Mouse (Mus musculus): ENCODE measurements around the gene Slain1. TPM values are rescaled to one million over a fixed set of nuclear protein-coding genes. Genes with fewer than 3 reads are reported as not detected.

The Slain1 gene
- polyA plus RNA-seq, 1 experiment from 2014 or later, result 2.4 TPM

DNA sequence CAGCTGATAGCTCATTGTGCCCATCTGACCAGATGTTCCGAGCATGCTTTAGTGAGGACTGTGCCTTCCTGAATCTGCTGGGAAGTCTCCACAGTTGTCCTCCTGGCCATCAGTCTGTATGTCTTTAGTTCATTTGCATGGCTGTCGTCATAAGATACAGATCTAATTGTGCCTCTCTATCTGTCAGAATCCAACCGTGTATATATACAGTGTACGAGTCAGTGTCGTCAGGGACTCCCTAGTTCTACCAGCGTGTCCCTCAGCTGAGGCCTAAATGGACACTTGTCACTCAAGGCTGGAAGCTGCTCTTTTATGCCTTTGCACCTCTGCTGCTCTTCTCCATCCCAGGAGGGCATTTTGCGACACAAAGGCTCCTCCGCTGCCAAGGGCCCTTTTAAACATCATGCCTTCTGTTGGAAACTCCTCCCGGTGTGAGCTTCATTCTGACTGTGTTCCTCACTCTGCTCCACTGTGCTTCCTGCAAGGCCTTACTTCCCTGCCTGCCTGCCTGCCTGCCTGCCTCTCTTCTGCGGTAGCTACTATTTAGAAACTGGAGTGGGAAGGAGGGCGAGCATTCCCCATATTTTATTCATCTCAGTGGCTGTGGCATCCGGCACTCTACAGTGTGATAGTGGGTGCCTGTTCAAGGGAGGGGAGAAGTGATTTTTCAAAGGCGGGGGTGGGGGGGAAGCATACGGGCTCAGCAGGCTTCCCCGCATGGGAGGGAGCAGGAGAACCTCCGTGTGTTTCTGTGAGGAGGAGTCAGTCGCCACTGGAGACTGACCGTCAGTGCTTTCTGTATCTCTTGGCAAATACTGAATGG, 29.6 kb downstream of the Slain1 start:
- Histone ChIP-seq H3K27ac (no peak overlapping the region), H3K4me3 (peak overlapping the region; percentile 20; the same call in 1 of the 2 replicates), H3K9ac (no peak overlapping the region), H3K9me3 (no peaks in the 10 kb centered on the region), H3K36me3 (no peaks in the 10 kb centered on the region), H3K27me3 (no peaks in the 10 kb centered on the region), H3K4me1 (peaks cover 11% of the 10 kb centered on the region; the same call in 1 of the 2 replicates), H3K4me2 (peak overlapping the region; percentile 51)
- peak; percentile 40; the same call in 1 of the 2 replicates for ATAC-seq (ENCODE audit: borderline replicate concordance, extremely low read depth, low FRiP score, low TSS enrichment)
- 21% methylated on average over 18 of the region's 18 CpGs for WGBS

DNA sequence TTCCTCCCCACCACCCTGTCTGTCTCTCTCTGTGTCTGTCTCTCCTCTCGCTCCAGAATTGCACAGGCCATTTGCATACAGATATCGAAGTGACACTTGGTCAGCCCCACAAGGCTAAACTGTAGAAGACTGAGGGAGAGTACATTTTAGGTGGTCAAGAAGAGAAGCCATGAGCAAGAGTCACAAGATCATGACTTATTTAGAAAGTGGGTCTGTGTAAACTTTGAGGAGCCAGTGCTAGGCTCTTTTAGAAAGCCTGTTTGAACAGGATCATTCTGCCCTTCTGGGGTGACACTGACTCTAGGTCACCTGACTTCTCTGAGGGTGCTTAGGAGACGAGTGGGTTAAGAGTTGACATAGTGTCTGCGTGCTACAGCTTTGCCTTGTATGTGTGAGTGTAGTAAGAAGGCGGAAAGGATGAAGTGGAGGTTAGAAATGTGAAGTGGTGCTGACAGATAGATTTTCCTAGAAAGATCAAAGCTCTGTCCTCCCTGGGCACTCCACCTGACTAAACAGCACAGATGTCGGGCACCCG, 30.3 kb downstream of the Slain1 start:
- peak overlapping the region; percentile 20; the same call in 1 of the 2 replicates for H3K4me3 ChIP-seq
- H3K27ac ChIP-seq, result no peak overlapping the region
- no peak overlapping the region for H3K9ac ChIP-seq
- no peaks in the 10 kb centered on the region for H3K36me3 ChIP-seq
- 14% methylated on average over 7 of the region's 7 CpGs for WGBS
- H3K27me3 ChIP-seq, result no peaks in the 10 kb centered on the region
- H3K4me1 ChIP-seq, result peaks cover 11% of the 10 kb centered on the region; the same call in 1 of the 2 replicates
- ATAC-seq (ENCODE audit: borderline replicate concordance, extremely low read depth, low FRiP score, low TSS enrichment), result peak; percentile 84
- H3K9me3 ChIP-seq, result no peaks in the 10 kb centered on the region
- H3K4me2 ChIP-seq, result peak overlapping the region; percentile 51

DNA sequence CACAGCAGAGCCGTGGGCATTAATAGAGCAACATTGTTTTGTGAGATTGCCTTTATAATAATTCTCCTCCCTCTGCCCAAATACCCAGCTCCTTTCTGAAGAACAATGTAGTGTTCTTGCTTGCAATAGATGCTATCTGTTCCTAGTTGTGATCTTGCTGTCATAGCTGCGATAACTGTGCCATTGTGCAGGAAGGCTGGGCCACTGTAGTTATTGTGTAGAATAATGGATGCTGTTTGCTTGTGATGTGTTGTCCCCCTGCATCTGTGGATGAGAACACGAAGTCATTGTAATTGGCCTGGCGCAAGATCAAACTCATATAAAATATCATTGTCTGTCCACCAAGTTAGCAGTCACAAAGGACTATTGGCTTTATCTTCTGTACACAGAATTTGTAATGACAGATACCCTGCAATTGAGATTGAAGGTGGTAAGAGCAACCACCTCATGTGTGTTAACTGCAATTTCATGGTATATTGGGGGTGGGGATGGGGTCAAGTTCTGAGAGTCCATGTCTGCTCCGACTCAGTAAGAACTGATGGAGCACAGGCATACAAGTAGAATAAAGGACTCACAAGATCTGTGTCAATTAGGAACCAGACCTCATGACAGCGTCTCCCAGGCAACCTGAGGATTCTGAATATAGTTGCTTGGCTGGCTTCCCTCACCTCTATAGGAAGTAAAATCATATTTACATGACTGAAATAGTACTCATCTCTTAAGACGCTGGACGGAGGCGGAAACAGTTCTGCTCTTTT, 32.8 kb downstream of the Slain1 start:
- H3K36me3 ChIP-seq, result no peaks in the 10 kb centered on the region
- no peak overlapping the region for H3K4me3 ChIP-seq
- peaks cover 11% of the 10 kb centered on the region; the same call in 1 of the 2 replicates for H3K4me1 ChIP-seq
- 68% methylated on average over 9 of the region's 9 CpGs for WGBS
- no peaks in the 10 kb centered on the region for H3K9me3 ChIP-seq
- H3K4me2 ChIP-seq, result no peak overlapping the region
- no peak for ATAC-seq (ENCODE audit: borderline replicate concordance, extremely low read depth, low FRiP score, low TSS enrichment)
- no peaks in the 10 kb centered on the region for H3K27me3 ChIP-seq
- H3K9ac ChIP-seq, result no peak overlapping the region
- H3K27ac ChIP-seq, result no peak overlapping the region

GRCm38 (mm10) chr14:103686994-103687393, 37.0 kb downstream of the Slain1 start:
- H3K9ac ChIP-seq, result no peak overlapping the region
- no peak for ATAC-seq (ENCODE audit: borderline replicate concordance, extremely low read depth, low FRiP score, low TSS enrichment)
- H3K4me3 ChIP-seq, result no peak overlapping the region
- no peaks in the 10 kb centered on the region for H3K4me1 ChIP-seq
- no peak overlapping the region for H3K4me2 ChIP-seq
- no peaks in the 10 kb centered on the region for H3K27me3 ChIP-seq
- no peaks in the 10 kb centered on the region for H3K36me3 ChIP-seq
- H3K9me3 ChIP-seq, result no peaks in the 10 kb centered on the region
- 90% methylated on average over 2 of the region's 2 CpGs for WGBS
- H3K27ac ChIP-seq, result no peak overlapping the region

- WGBS, result 30% methylated on average over 1 of the region's 1 CpGs
- no peak for ATAC-seq (ENCODE audit: borderline replicate concordance, extremely low read depth, low FRiP score, low TSS enrichment)
- no peak overlapping the region for H3K4me3 ChIP-seq
These were observed 44.3 kb downstream of the Slain1 start for GRCm38 (mm10) chr14:103694295-103694694.

GRCm38 (mm10) chr14:103695620-103696019, 45.6 kb downstream of the Slain1 start:
- no peak overlapping the region for H3K9ac ChIP-seq
- ATAC-seq (ENCODE audit: borderline replicate concordance, extremely low read depth, low FRiP score, low TSS enrichment), result no peak
- H3K27me3 ChIP-seq, result no peaks in the 10 kb centered on the region
- 75% methylated on average over 3 of the region's 3 CpGs for WGBS
- H3K36me3 ChIP-seq, result no peaks in the 10 kb centered on the region
- no peak overlapping the region for H3K4me2 ChIP-seq
- H3K27ac ChIP-seq, result no peak overlapping the region
- H3K9me3 ChIP-seq, result no peaks in the 10 kb centered on the region
- H3K4me1 ChIP-seq, result no peaks in the 10 kb centered on the region
- no peak overlapping the region for H3K4me3 ChIP-seq

More at GRCm38 (mm10) chr14:103694295-103694694, 44.3 kb downstream of the Slain1 start:
- no peaks in the 10 kb centered on the region for H3K9me3 ChIP-seq
- no peak overlapping the region for H3K27ac ChIP-seq
- no peaks in the 10 kb centered on the region for H3K36me3 ChIP-seq
- H3K4me1 ChIP-seq, result no peaks in the 10 kb centered on the region
- no peaks in the 10 kb centered on the region for H3K27me3 ChIP-seq
- H3K4me2 ChIP-seq, result no peak overlapping the region
- H3K9ac ChIP-seq, result no peak overlapping the region

DNA sequence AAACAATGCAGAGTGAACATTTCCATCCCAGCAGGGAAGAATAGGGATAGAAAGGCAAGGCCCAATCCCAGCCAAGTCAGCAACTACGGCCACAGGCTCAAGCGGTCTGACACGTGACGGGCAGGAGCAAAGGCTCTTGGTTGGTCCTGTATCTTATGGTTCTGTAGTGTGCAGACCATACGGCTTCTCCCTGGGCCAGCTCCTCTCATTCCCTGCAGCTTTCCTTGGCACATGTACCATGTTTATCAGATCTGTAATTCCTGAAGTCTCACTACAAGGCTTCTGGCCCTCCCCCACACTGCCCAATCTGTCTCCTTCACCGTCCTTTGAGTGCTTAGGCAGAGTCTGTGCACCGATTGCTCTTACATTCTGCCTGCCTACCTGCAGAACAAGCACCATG, 47.1 kb downstream of the Slain1 start:
- WGBS, result 79% methylated on average over 7 of the region's 7 CpGs
- ATAC-seq (ENCODE audit: borderline replicate concordance, extremely low read depth, low FRiP score, low TSS enrichment), result no peak
- no peak overlapping the region for H3K4me3 ChIP-seq
- H3K9me3 ChIP-seq, result no peaks in the 10 kb centered on the region
- no peaks in the 10 kb centered on the region for H3K36me3 ChIP-seq
- H3K4me2 ChIP-seq, result no peak overlapping the region
- no peaks in the 10 kb centered on the region for H3K27me3 ChIP-seq
- H3K4me1 ChIP-seq, result no peaks in the 10 kb centered on the region
- no peak overlapping the region for H3K9ac ChIP-seq
- H3K27ac ChIP-seq, result no peak overlapping the region

DNA sequence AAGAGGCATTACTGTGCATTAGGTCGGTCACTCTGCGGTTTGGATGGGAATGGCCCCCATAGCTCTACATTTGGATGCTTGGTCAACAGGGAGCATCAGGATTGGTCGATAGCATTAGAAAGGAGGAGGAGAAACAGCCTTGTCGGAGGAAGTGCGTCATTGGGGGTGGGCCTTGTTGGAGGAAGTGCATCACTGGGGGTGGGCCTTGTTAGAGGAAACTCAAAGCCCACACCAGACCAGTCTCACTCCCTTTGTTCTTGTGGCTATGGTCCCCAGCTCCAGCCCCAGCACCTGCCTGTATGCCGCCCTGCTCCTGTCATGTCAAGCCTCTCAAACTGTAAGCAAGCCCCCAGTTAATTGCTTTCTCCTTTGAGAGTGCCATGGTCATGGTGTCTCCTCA, 49.3 kb downstream of the Slain1 start:
- Histone ChIP-seq H3K4me1 (no peaks in the 10 kb centered on the region), H3K9me3 (no peaks in the 10 kb centered on the region), H3K4me2 (no peak overlapping the region), H3K27me3 (no peaks in the 10 kb centered on the region), H3K4me3 (no peak overlapping the region), H3K9ac (no peak overlapping the region), H3K27ac (no peak overlapping the region), H3K36me3 (no peaks in the 10 kb centered on the region)
- no peak for ATAC-seq (ENCODE audit: borderline replicate concordance, extremely low read depth, low FRiP score, low TSS enrichment)
- 94% methylated on average over 6 of the region's 6 CpGs for WGBS

GRCm38 (mm10) chr14:103702516-103702915, 52.5 kb downstream of the Slain1 start:
- H3K27ac ChIP-seq, result no peak overlapping the region
- no peaks in the 10 kb centered on the region for H3K36me3 ChIP-seq
- no peak overlapping the region for H3K4me3 ChIP-seq
- no peaks in the 10 kb centered on the region for H3K4me1 ChIP-seq
- WGBS, result 85% methylated on average over 18 of the region's 18 CpGs
- H3K4me2 ChIP-seq, result no peak overlapping the region
- no peaks in the 10 kb centered on the region for H3K27me3 ChIP-seq
- no peak overlapping the region for H3K9ac ChIP-seq
- ATAC-seq (ENCODE audit: borderline replicate concordance, extremely low read depth, low FRiP score, low TSS enrichment), result no peak
- H3K9me3 ChIP-seq, result no peaks in the 10 kb centered on the region

DNA sequence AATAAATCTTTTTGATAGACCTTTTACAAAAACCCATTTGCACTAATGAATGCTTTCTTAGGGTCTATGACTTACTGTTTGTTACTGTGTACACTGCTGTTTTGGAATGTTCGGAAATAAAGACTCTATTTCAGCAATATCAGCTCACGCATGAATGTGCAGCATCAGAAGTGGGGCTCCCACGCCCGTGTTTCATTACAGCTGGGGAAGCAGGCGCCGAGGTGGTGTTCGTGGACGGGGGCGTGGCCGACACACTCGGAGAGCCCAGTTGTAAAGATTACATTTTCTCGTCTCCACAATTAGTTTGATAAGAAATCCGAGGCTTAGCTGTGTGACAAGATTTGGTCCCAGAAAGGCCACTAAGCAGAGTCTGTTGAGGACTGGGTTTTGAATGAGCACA, 54.7 kb downstream of the Slain1 start:
- ATAC-seq (ENCODE audit: borderline replicate concordance, extremely low read depth, low FRiP score, low TSS enrichment), result no peak
- H3K36me3 ChIP-seq, result no peaks in the 10 kb centered on the region
- H3K27me3 ChIP-seq, result no peaks in the 10 kb centered on the region
- no peak overlapping the region for H3K27ac ChIP-seq
- H3K9me3 ChIP-seq, result no peaks in the 10 kb centered on the region
- H3K4me2 ChIP-seq, result no peak overlapping the region
- no peak overlapping the region for H3K4me3 ChIP-seq
- 67% methylated on average over 13 of the region's 13 CpGs for WGBS
- H3K4me1 ChIP-seq, result no peaks in the 10 kb centered on the region
- H3K9ac ChIP-seq, result no peak overlapping the region

DNA sequence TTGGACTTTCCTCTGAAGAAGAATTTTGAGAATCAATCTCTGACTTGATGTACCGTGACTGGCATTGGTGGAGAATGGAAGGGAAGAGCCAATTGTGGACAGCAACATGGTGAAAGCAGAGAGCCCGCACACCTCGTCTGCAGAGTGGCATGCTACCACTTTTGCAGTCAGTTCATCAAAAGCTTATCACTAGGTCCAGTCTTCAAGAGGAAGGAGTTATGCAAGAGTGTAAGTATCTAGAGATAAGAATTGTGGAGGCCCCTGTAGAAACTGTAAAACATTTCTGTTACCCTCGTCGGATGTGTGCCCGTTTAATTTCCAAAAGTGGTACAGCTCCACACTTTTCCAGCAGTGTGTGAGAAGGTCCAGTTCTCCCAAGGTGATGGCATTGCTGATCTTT, 56.3 kb downstream of the Slain1 start:
- H3K4me2 ChIP-seq, result no peak overlapping the region
- no peaks in the 10 kb centered on the region for H3K27me3 ChIP-seq
- no peak overlapping the region for H3K4me3 ChIP-seq
- no peaks in the 10 kb centered on the region for H3K36me3 ChIP-seq
- H3K9me3 ChIP-seq, result no peaks in the 10 kb centered on the region
- 56% methylated on average over 6 of the region's 6 CpGs for WGBS
- no peaks in the 10 kb centered on the region for H3K4me1 ChIP-seq
- H3K9ac ChIP-seq, result no peak overlapping the region
- ATAC-seq (ENCODE audit: borderline replicate concordance, extremely low read depth, low FRiP score, low TSS enrichment), result no peak
- no peak overlapping the region for H3K27ac ChIP-seq

DNA sequence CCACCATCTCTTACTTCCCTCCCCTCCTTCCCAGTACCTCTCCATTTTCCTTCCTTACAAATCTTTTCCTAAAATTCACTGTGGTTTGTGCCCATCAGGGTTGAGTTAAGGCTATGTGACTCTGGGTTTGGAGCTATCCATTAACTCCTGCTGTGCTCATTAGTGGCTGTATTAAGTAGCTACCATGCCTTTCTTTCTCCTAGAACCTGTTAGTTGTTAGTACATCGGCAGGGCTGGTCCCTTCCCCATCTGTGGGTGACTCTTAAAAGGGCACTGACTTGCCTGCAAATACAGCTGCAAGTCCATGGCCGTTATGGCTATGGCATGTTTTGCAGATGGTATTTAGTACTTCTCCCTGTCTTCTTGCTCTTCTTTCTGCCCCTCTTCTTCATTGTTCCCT, 58.6 kb downstream of the Slain1 start:
- Histone ChIP-seq H3K27ac (no peak overlapping the region), H3K9ac (no peak overlapping the region), H3K9me3 (no peaks in the 10 kb centered on the region), H3K36me3 (no peaks in the 10 kb centered on the region), H3K4me1 (no peaks in the 10 kb centered on the region), H3K4me2 (no peak overlapping the region), H3K27me3 (no peaks in the 10 kb centered on the region), H3K4me3 (no peak overlapping the region)
- ATAC-seq (ENCODE audit: borderline replicate concordance, extremely low read depth, low FRiP score, low TSS enrichment), result no peak
- 71% methylated on average over 2 of the region's 2 CpGs for WGBS
